Mouse (Mus musculus) small intestine, adult 2 months (tissue): Measurements from ENCODE around the gene Gm20458. TPM values are rescaled to one million over a fixed set of nuclear protein-coding genes. Genes with fewer than 3 reads are reported as not detected.

Source experiments
- H3K27ac ChIP-seq: fragments of 200-500 bp; 2 replicates; pipeline ENCODE4 v1.5.1; 2012; ENCODE audit warnings: low read depth, low read length, control low read depth, inconsistent platforms; ENCODE audit not compliant: insufficient read depth
- H3K27me3 ChIP-seq: fragments of 200-500 bp; 2 replicates; pipeline ENCODE4 v1.6.1; 2012; ENCODE audit warnings: mild to moderate bottlenecking, moderate library complexity, low read length, inconsistent platforms; ENCODE audit not compliant: control insufficient read depth, insufficient read depth
- H3K36me3 ChIP-seq: fragments of 200-500 bp; 2 replicates; pipeline ENCODE4 v1.6.1; 2012; ENCODE audit warnings: mild to moderate bottlenecking, low read length, control low read depth, inconsistent platforms; ENCODE audit not compliant: control insufficient read depth, insufficient read depth
- H3K4me1 ChIP-seq: fragments of 200-500 bp; 2 replicates; pipeline ENCODE4 v1.6.1; 2012; ENCODE audit warnings: low read length, inconsistent platforms, mixed read lengths; ENCODE audit not compliant: control insufficient read depth, insufficient read depth, insufficient read length
- H3K4me3 ChIP-seq: fragments of 200-500 bp; 2 replicates; pipeline ENCODE4 v1.5.1; 2012; ENCODE audit warnings: low read depth, mild to moderate bottlenecking, control low read depth, inconsistent platforms, low read length, moderate library complexity
- CTCF ChIP-seq: fragments of 200-500 bp; IDR thresholded peaks from 2 replicates; pipeline ENCODE4 v1.5.1; 2012; ENCODE audit warnings: low read depth, mild to moderate bottlenecking, control low read depth, inconsistent platforms, low read length, moderate library complexity, mixed read lengths; ENCODE audit not compliant: insufficient replicate concordance, insufficient read length; ENCODE audit errors: extremely low read depth
- POLR2A ChIP-seq: fragments of 200-500 bp; IDR thresholded peaks from 2 replicates; pipeline ENCODE4 v1.6.1; 2012; ENCODE audit warnings: low read depth, mild to moderate bottlenecking, control low read depth, inconsistent platforms, low read length, moderate library complexity
- WGBS: fragments of 180-500 bp; shearing (Covaris S2); methylation state at CpG from one replicate; pipeline ENCODE4 v1.1.7; 2018; 5-methylcytosine and 5-hydroxymethylcytosine counted together
- polyA plus RNA-seq: library from polyadenylated mRNA; depleted of rRNA; stranded (reverse); fragments of >200 nt; gene quantifications from 2 replicates; pipeline ENCODE4 v1.2.3, GENCODE M21; 2012

Gene Gm20458
- polyA plus RNA-seq, 1 experiment, result 79.8 TPM

- no peak overlapping the region for H3K27ac ChIP-seq
- no peaks in the 10 kb centered on the region for H3K27me3 ChIP-seq
- peaks cover 25% of the 10 kb centered on the region for H3K4me1 ChIP-seq
- no peak overlapping the region for H3K4me3 ChIP-seq
- WGBS, result 39% methylated on average over 5 of the region's 5 CpGs
- TF ChIP-seq POLR2A (no peak), CTCF (no peak)
- peaks cover 69% of the 10 kb centered on the region for H3K36me3 ChIP-seq
Measured at GRCm38 (mm10) chr2:164428451-164428850, 32.3 kb upstream of the Gm20458 start.

- Histone ChIP-seq H3K4me1 (peaks cover 34% of the 10 kb centered on the region), H3K4me3 (peak overlapping the region; percentile 3; the same call in 1 of the 2 replicates), H3K27me3 (no peaks in the 10 kb centered on the region), H3K27ac (peak overlapping the region; percentile 25; the same call in 1 of the 2 replicates), H3K36me3 (peaks cover 57% of the 10 kb centered on the region)
- 50% methylated on average over 15 of the region's 15 CpGs for WGBS
- TF ChIP-seq CTCF, result no peak
- no peak for TF ChIP-seq POLR2A
Measured at GRCm38 (mm10) chr2:164429881-164430615, 30.7 kb upstream of the Gm20458 start.

- H3K27ac ChIP-seq, result peak overlapping the region; percentile 25; the same call in 1 of the 2 replicates
- peaks cover 51% of the 10 kb centered on the region for H3K36me3 ChIP-seq
- WGBS, result 12% methylated on average over 7 of the region's 7 CpGs
- TF ChIP-seq POLR2A (no peak), CTCF (no peak)
- peaks cover 40% of the 10 kb centered on the region for H3K4me1 ChIP-seq
- H3K4me3 ChIP-seq, result peak overlapping the region; percentile 29; the same call in 1 of the 2 replicates
- no peaks in the 10 kb centered on the region for H3K27me3 ChIP-seq
Measured at GRCm38 (mm10) chr2:164430697-164431096, 30.1 kb upstream of the Gm20458 start.

GRCm38 (mm10) chr2:164431676-164432465, 28.9 kb upstream of the Gm20458 start:
- H3K36me3 ChIP-seq, result peaks cover 42% of the 10 kb centered on the region
- TF ChIP-seq POLR2A (no peak), CTCF (no peak)
- peak overlapping the region; percentile 36 for H3K4me3 ChIP-seq
- peaks cover 47% of the 10 kb centered on the region for H3K4me1 ChIP-seq
- no peaks in the 10 kb centered on the region for H3K27me3 ChIP-seq
- peak overlapping the region; percentile 98 for H3K27ac ChIP-seq
- 24% methylated on average over 9 of the region's 9 CpGs for WGBS

GRCm38 (mm10) chr2:164432541-164433191, 28.1 kb upstream of the Gm20458 start:
- H3K4me3 ChIP-seq, result peak overlapping the region; percentile 34
- H3K36me3 ChIP-seq, result peaks cover 34% of the 10 kb centered on the region
- H3K4me1 ChIP-seq, result peaks cover 50% of the 10 kb centered on the region
- H3K27me3 ChIP-seq, result no peaks in the 10 kb centered on the region
- no peak for TF ChIP-seq CTCF
- no peak for TF ChIP-seq POLR2A
- H3K27ac ChIP-seq, result peak overlapping the region; percentile 98
- WGBS, result 11% methylated on average over 22 of the region's 22 CpGs

- H3K4me1 ChIP-seq, result peaks cover 54% of the 10 kb centered on the region
- H3K27me3 ChIP-seq, result no peaks in the 10 kb centered on the region
- peaks cover 27% of the 10 kb centered on the region for H3K36me3 ChIP-seq
- no peak for TF ChIP-seq CTCF
- TF ChIP-seq POLR2A, result no peak
- peak overlapping the region; percentile 98 for H3K27ac ChIP-seq
- WGBS, result 28% methylated on average over 9 of the region's 9 CpGs
- peak overlapping the region; percentile 34 for H3K4me3 ChIP-seq
Measured at GRCm38 (mm10) chr2:164433278-164433895, 27.4 kb upstream of the Gm20458 start.
